17 mouse cellular contexts compared by ENCODE assay signal in genomic region chr7:112278648-112279047, GRCm38 (mm10). TPM values are rescaled to one million over a fixed set of nuclear protein-coding genes. Genes with fewer than 3 reads are reported as not detected.
DNase-seq lines count a peak whose midpoint lies in the region; ATAC-seq and TF ChIP-seq lines count a peak whose summit lies in the region.
"Had no signal": no experiment of that assay in that cellular context is flagged by ENCODE, and none has a peak within 500 bp of the region (broad histone marks: within the 10 kb centered on the region; RNA-seq: fewer than 3 reads in every experiment).

No protein-coding gene starts in this region.

- H3K9ac ChIP-seq in heart, embryonic 11.5 days (ENCODE audit: low read depth, low read length), result no peak overlapping the region
- no peak overlapping the region for H3K9ac ChIP-seq in kidney, embryonic 14.5 days (ENCODE audit: low read depth, low read length)
- H3K9ac ChIP-seq: liver, embryonic 15.5 days had no signal

- TF ChIP-seq POLR2A in embryonic fibroblast, embryonic 13.5 days (IDR thresholded peaks at IDR 0.05; ENCODE audit: low read depth, low read length), result no peak

- no peak for ATAC-seq in heart, embryonic 11.5 days (replicated peaks; ENCODE audit: insufficient number of reproducible peaks, low FRiP score, low TSS enrichment)
- no peak for ATAC-seq in kidney, embryonic 14.5 days (ENCODE audit: low FRiP score, low TSS enrichment)
- ATAC-seq: CD4-positive, CD25-positive, alpha-beta regulatory T cell, adult 4 months; forebrain, embryonic 14.5 days had no signal

- H3K4me2 ChIP-seq in heart, embryonic 11.5 days, result no peak overlapping the region
- H3K4me2 ChIP-seq in kidney, embryonic 14.5 days (replicated peaks; ENCODE audit: low read depth, low read length), result no peak overlapping the region
- H3K4me2 ChIP-seq: liver, embryonic 15.5 days had no signal

- H3K4me1 ChIP-seq in heart, embryonic 11.5 days (ENCODE audit: control insufficient read depth, insufficient read depth, low read length), result peaks cover 84% of the 10 kb centered on the region
- H3K4me1 ChIP-seq in kidney, embryonic 14.5 days (ENCODE audit: control insufficient read depth, insufficient read depth, low read length), result peaks cover 31% of the 10 kb centered on the region
- peaks cover 20% of the 10 kb centered on the region for H3K4me1 ChIP-seq in embryonic fibroblast, embryonic 13.5 days (ENCODE audit: control insufficient read depth, insufficient read depth, low read length)

- peak overlapping the region; percentile 74 for H3K27ac ChIP-seq in heart, embryonic 11.5 days (ENCODE audit: low read depth, low read length)
- H3K27ac ChIP-seq in kidney, embryonic 14.5 days (ENCODE audit: low read depth, low read length), result 0 out of 2 replicates have a peak overlapping the region, but pooled peaks have one; percentile 13
- H3K27ac ChIP-seq in embryonic fibroblast, embryonic 13.5 days (ENCODE audit: insufficient read depth, low read length), result peak overlapping the region; percentile 2
- H3K27ac ChIP-seq: left cerebral cortex, adult 2 months; liver, embryonic 15.5 days had no signal

- DNase-seq in heart, postnatal 4 days, result no peak
- DNase-seq in kidney, adult 8-10 months, result no peak
- DNase-seq in 3T3-L1 (ENCODE audit: low read depth, low spot score), result peak; percentile 33
- no peak for DNase-seq in ovary, postnatal 14 days (ENCODE audit: low spot score)
- DNase-seq: adrenal gland, postnatal 10 days; cerebellum, adult 9-11 months; embryo, embryonic 11 days; midbrain, embryonic 14.5 days; thymus, postnatal 25 days had no signal

- TF ChIP-seq CTCF in embryonic fibroblast, embryonic 13.5 days (IDR thresholded peaks at IDR 0.05; ENCODE audit: borderline replicate concordance, insufficient read depth, low read length), result no peak

- no peaks in the 10 kb centered on the region for H3K9me3 ChIP-seq in heart, embryonic 11.5 days (replicated peaks; ENCODE audit: control insufficient read depth, low read length)
- no peaks in the 10 kb centered on the region for H3K9me3 ChIP-seq in kidney, embryonic 14.5 days (ENCODE audit: control insufficient read depth, low read length)
- H3K9me3 ChIP-seq: liver, embryonic 15.5 days had no signal

- no peaks in the 10 kb centered on the region for H3K36me3 ChIP-seq in heart, embryonic 11.5 days (ENCODE audit: control insufficient read depth, insufficient read depth, low read length)
- H3K36me3 ChIP-seq in kidney, embryonic 14.5 days (ENCODE audit: control insufficient read depth, insufficient read depth, low read length), result no peaks in the 10 kb centered on the region
- H3K36me3 ChIP-seq: liver, embryonic 15.5 days had no signal

- 34% methylated on average over 4 of the region's 4 CpGs for WGBS in heart, embryonic 11.5 days (ENCODE audit: insufficient replicate concordance)
- 59% methylated on average over 4 of the region's 4 CpGs for WGBS in kidney, embryonic 14.5 days

- H3K27me3 ChIP-seq in heart, embryonic 11.5 days (ENCODE audit: control insufficient read depth, insufficient read depth, low read length), result no peaks in the 10 kb centered on the region
- no peaks in the 10 kb centered on the region for H3K27me3 ChIP-seq in kidney, embryonic 14.5 days (ENCODE audit: control insufficient read depth, insufficient read depth, low read length)
- H3K27me3 ChIP-seq: liver, embryonic 15.5 days had no signal

- no peak overlapping the region for H3K4me3 ChIP-seq in heart, embryonic 11.5 days (ENCODE audit: low read depth, low read length)
- no peak overlapping the region for H3K4me3 ChIP-seq in kidney, embryonic 14.5 days (ENCODE audit: low read length)
- H3K4me3 ChIP-seq in embryonic fibroblast, embryonic 13.5 days (ENCODE audit: insufficient read depth, low read length), result no peak overlapping the region
- H3K4me3 ChIP-seq: left cerebral cortex, adult 2 months; liver, embryonic 15.5 days had no signal

RNA-seq across cellular contexts. Expression of gene Mical2, which starts 53.0 kb away (rescaled TPM):
- 117 and 132 TPM in 2 replicates for polyA plus RNA-seq in heart, embryonic 11.5 days (2014; fragmentation: Nextera tagmentation; extraction: Ambion mirVana)
- 100 to 1,000 TPM; 281 to 298 TPM for total RNA-seq in heart, postnatal 4 days (2021)
- 5.0 and 7.7 TPM in 2 replicates for polyA plus RNA-seq in kidney, embryonic 14.5 days (2014; fragmentation: Nextera tagmentation; extraction: Ambion mirVana)
- 76.3 and 150 TPM in 2 replicates for polyA plus RNA-seq in embryonic fibroblast, embryonic 13.5 days (2011; ENCODE audit: insufficient read length, low read depth, missing spikeins)
- total RNA-seq: MEL had no signal

Comparison
In these comparisons a context has a peak if more than half of its experiments do, and no peak if none do; other contexts are left out.
1. H3K27ac ChIP-seq: peak in every context shown above with its lines; median percentile 74 in heart, embryonic 11.5 days; 13 in kidney, embryonic 14.5 days; 2 in embryonic fibroblast, embryonic 13.5 days.